Mouse (Mus musculus) liver, embryonic 14.5 days (tissue): Measurements from ENCODE around the gene Snrnp25.

Experiments used
- CTCF ChIP-seq: IDR thresholded peaks from 2 replicates; pipeline ENCODE4 v1.5.1; 2016; ENCODE audit warnings: antibody characterized with exemption, low read depth, control low read depth
- EP300 ChIP-seq: IDR thresholded peaks from 2 replicates; pipeline ENCODE4 v1.6.1; 2016; ENCODE audit warnings: antibody characterized with exemption, low read depth

DNA sequence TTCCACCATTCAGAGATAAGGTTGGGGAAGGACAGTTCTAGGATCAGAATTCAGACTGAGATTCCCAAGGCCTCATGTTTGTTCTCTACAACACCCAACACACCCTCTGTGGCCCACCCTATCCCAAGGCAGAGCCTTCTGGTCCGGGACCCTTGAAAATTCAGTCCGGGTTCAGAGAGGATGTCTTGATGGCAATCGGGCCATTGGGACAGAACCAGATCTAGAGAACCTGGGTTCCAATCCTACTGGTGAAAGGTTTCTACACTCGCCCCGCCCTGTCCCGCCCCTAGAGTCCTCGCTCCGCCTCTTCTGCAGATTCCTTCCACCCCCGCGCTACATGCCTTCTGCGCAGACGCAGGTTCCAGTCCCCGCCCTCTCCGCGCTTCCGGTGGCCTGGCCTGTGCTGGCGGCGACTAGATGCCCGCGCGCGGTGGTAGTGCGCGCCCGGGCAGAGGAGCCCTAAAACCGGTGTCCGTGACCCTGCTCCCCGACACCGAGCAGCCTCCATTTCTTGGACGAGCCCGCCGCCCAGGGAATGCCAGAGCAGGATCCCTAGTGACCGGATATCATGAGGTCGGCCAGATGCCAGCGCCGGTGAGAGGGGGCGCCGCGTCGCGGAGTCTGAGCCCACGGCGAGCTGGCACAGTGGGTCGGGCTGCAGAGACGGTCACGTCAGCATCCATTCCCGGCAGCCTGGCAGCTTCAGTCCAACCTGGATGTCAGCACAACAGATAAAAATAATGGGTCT is 21.1 kb downstream of the Snrnp25 start, which contains the start of gene Mpg:
- TF ChIP-seq CTCF = no peak
- no peak for TF ChIP-seq EP300
